Mouse (Mus musculus) R1 (cell line): ENCODE measurements at regions not wholly inside any gene's neighbourhood (a gene's known extent, or its start where the extent isn't known, plus 50 kb on each side); places are given as distances from the start of the nearest gene placed in this dataset.
A peak's percentile ranks its signal among the peaks of the same experiment; 100 is the strongest.

Source experiments
- DNase-seq: peaks from one replicate; pipeline ENCODE4 v3.0.0-alpha.2; 2018; ENCODE audit warnings: low read depth, low spot score

GRCm38 (mm10) chr1:39100492-39100891 lies 93.0 kb upstream of the Npas2 start:
- DNase-seq, result peak; percentile 40

- DNase-seq, result no peak
These were observed 91.2 kb upstream of the Npas2 start for GRCm38 (mm10) chr1:39102126-39102905.

DNA sequence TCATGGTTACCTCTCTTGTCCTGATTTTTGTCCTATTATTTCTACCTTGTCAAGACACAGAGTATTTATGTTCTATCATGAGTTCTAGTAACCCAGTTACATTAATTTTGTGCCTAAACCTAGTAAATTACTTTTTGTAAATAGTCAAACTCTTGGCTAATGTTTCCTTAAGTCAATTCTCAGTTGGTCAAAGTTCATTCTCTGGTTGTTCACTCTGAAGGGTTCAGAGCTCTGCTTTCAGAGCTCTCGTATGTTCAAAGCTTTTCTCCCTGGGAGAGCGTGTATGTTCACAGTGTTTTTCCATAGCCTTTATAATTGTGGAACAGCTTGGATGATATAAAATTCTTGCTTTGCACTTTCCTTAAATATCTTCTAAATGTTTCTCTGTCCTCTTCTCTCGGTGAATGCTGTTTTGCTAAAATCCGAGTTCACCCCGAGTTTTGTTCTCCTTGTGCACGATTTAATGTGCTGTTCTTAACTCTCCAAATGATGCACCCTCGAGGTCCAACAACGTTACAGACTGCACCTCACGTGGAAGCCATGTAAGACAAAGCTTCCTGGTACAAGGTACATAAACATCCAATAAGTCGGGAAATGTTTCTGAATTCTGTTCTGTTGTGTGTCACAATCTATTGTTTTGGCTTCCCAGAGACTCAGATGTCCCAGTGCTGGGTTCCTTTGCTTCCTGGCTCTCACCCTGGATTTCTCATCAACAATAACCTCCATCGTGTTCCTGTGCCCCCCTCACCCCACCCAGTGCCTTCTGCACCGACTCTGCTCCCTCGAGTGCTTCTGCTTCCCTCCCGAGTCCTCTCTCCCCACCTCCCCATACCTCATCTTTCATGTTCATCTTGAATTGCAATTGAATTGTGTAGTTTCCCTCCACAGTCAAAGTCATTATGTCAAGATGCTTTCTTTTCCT lies 90.3 kb upstream of the Npas2 start:
- DNase-seq, result no peak

DNA sequence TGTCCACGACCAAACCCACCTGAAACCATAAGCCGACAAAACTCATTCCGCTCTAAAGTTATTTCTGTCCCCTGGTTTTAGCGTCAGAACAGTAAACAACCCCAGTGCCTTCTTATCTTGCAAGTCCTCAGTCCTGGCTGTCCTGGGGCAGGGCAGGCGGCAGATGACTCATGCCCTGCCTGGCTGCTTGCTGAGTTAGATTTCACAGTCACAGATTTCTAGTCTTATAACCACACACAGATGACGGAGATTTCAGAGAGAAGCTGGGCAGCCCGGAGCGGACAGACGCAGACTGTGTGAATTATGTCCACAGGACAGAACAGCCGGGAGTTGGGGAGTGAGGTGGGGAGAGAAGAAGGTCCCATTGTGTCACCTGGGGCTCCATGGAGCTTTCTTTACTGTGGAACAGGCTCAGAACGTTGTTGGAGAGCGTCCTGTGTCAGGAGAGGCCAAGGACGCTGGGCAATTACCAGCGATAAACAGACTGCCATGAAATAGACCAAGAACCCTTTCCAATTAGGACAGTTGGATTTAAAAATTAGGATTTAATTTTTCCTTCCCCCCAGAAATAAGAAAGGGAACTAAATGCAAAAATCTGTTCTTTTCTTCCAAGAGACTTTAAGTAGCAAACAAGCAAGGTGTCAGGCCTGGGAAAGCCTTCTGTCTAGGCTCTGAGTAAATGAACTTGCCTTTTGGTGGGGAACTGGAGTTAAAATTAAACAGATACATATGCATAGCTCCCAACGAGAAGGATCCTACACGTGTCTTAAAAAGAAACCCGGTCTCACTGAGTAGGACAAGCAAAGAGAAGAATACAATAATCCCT lies 87.8 kb upstream of the Npas2 start:
- no peak for DNase-seq

DNA sequence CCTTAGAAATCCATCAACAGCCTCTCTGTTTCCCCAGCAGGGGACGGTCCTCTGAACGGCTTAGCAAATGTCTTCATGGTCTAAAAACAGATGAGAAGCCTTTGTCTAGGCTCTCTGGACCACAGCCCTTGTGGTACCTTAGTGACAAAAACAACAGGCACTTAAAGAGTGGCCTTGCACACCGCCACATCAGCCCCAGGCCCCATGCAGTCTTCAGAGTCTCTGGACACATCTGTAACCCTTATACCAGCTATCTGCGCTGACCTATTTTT lies 87.2 kb upstream of the Npas2 start:
- peak; percentile 18 for DNase-seq

DNA sequence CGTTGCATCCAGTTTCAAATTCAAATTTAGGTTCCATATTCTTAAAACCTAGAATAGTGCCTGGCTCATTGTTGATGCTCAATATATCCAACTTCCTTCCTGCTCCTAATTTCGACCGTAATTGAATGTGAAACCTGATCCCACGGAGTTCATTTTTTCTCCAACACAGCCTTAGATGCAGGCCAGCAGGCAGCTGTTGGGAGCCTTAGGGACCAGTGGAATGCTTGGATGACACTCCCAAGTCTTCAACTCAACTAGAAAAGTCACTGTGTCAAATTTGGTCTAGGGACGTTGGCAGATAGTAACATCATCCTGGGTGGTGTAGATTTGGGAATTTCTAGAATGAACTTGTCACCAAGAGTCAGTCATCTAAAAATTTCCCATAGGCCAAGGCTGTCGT lies 86.9 kb upstream of the Npas2 start:
- DNase-seq, result no peak

- DNase-seq, result no peak
These were observed 77.2 kb upstream of the Npas2 start for GRCm38 (mm10) chr1:39116319-39116718.

- peak; percentile 92 for DNase-seq
These were observed 71.1 kb upstream of the Npas2 start for GRCm38 (mm10) chr1:39122316-39123015.

DNA sequence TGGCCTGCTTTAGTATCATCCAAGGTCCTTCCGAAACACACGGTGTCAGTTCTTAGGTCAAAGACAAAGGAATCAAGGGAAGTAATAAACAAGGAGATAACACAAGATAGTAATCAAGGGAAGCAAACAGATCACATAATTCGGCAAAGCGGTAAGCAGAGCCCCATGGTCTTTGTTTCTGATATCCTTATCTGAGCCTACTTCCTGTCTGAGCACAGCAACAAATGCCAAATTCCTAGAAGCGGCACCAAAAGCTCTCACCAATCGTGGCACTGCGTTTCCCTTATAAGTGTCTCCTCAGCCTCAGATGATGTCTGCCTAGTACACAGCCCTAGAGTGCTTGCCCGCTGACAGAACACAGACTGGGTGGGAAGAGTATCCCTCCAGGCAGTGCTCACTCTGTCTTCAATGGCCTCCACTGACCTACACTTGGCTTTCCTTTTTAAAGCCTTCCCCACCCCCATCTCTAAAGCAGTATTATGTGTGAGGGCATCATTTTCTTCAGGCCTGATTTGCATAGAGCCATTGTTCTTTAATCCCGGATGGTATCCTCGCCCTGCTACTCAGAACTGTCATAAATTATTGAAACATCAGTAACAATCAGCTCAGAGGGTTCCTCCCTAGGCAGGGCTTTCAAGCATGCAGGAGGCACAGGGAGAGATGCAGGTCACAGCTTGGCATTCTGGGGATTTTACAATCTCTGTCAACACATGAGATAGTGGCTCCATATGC lies 70.3 kb upstream of the Npas2 start:
- DNase-seq, result peak; percentile 29

GRCm38 (mm10) chr1:39123813-39124146 lies 69.8 kb upstream of the Npas2 start:
- DNase-seq, result no peak

DNA sequence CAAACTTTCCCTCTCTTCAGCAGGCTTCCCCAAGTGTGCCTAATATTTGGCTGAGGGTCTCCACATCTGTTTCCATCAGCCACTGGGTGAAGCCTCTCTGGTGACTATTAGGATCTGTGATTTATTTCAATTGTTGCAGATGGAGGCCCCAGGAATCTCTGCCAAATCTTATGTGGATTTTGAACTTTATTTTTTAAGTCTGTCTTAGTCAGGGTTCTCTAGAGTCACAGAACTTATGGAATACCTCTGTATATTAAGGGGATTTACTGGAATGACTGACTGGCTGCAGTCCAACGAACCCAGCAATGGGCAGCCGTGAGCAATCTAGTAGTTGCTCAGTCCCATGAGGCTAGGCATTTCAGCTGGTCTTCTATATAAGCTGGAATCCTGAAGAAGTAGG lies 59.0 kb upstream of the Npas2 start:
- DNase-seq, result no peak

DNA sequence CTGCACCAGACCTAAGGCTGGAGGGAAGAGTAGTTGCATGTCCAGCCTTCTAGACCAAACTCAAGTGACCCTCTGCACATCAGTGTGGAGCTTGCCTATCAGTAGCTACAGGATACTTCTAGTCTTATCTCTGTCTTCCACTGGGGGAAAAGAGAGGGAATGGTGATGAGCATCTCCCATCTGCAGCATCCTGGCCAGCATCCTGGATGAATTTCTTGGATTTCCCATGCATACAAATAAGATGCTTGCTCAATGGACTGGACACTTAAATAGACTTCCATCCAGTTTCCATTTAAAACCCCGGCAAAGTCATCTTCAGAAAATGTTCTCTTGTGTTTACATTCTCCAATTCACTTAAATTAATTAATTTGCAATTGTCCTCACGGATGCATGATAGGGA lies 50.5 kb upstream of the Npas2 start:
- no peak for DNase-seq

DNA sequence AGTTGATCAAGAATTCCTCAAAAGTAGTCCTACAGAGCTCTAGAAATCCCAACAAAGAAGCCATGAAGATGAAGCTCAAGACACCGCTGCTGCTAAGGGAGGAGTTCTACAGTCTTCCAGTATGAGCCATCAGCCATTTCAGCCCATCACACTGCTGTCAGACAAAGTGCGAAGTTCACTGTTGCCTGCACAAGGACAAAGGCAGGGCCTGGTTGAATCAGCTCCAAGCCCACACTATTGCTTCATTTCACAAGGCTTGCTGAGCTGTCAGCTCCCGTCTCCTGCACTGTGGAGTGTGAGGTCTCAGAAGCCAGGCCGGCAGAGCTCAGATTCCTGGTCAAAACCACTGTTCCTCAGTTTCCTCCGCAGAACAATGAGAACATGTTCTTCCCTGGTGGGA lies 49.9 kb upstream of the Npas2 start:
- no peak for DNase-seq
